Mouse (Mus musculus) liver, adult 2 months (tissue): Measurements from ENCODE around the gene Smim17.

Experiments
- CTCF ChIP-seq: fragments of 200-500 bp; IDR thresholded peaks from 2 replicates; pipeline ENCODE4 v1.5.1; 2011; ENCODE audit warnings: low read depth, low read length, control low read depth
- POLR2A ChIP-seq: fragments of 200-500 bp; IDR thresholded peaks from 2 replicates; pipeline ENCODE4 v1.6.1; 2011; ENCODE audit warnings: low read length, control low read depth; ENCODE audit not compliant: insufficient read depth; ENCODE audit errors: extremely low read depth

- TF ChIP-seq CTCF (peak; percentile 42), POLR2A (no peak)
These were observed 39.5 kb upstream of the Smim17 start for GRCm38 (mm10) chr7:6358937-6359590.
